Mouse (Mus musculus) heart, embryonic 14.5 days (tissue): ENCODE measurements around the gene Erc2. TPM values are rescaled to one million over a fixed set of nuclear protein-coding genes. Genes with fewer than 3 reads are reported as not detected.

Experiments used
- ATAC-seq: fragments of 200-750 bp; cut with Nextera tagmentation; 2 replicates; pipeline ENCODE4 v1.8.0; 2017; ENCODE audit warnings: low read depth, moderate TSS enrichment; ENCODE audit not compliant: insufficient number of reproducible peaks, insufficient read depth, low FRiP score
- H3K27ac ChIP-seq, 2 experiments: fragments of 200-500 bp in 1 of 2; fragments of 300-500 bp in 1 of 2; sonication (generic) in 1 of 2; replicated peaks in 1 of 2; 2 replicates each; pipeline ENCODE4 v1.5.1; 2012 to 2014; ENCODE audit warnings: low read depth in 2 of 2, low read length in 2 of 2, control low read depth in 1 of 2, mild to moderate bottlenecking in 1 of 2, mixed read lengths in 1 of 2; ENCODE audit not compliant: control insufficient read depth in 1 of 2, insufficient read depth in 1 of 2
- H3K27me3 ChIP-seq: fragments of 300-500 bp; sonication (generic); 2 replicates; pipeline ENCODE4 v1.6.1; 2014; ENCODE audit warnings: mild to moderate bottlenecking, low read length, control low read depth; ENCODE audit not compliant: control insufficient read depth, insufficient read depth
- H3K36me3 ChIP-seq: fragments of 300-500 bp; sonication (generic); 2 replicates; pipeline ENCODE4 v1.6.1; 2014; ENCODE audit warnings: mild to moderate bottlenecking, control low read depth, low read length, mixed read lengths; ENCODE audit not compliant: control insufficient read depth, insufficient read depth
- H3K4me1 ChIP-seq, 2 experiments: fragments of 200-500 bp in 1 of 2; fragments of 300-500 bp in 1 of 2; sonication (generic) in 1 of 2; 2 replicates each; pipeline ENCODE4 v1.6.1; 2012 to 2014; ENCODE audit warnings: low read length in 2 of 2, control low read depth in 1 of 2, mixed read lengths in 1 of 2; ENCODE audit not compliant: control insufficient read depth in 2 of 2, insufficient read depth in 2 of 2
- H3K4me2 ChIP-seq: fragments of 300-500 bp; sonication (generic); 2 replicates; pipeline ENCODE4 v1.6.1; 2014; ENCODE audit warnings: mild to moderate bottlenecking, low read length
- H3K4me3 ChIP-seq, 2 experiments: fragments of 200-500 bp in 1 of 2; fragments of 300-500 bp in 1 of 2; sonication (generic) in 1 of 2; 2 replicates each; pipeline ENCODE4 v1.5.1; 2012 to 2014; ENCODE audit warnings: low read length in 2 of 2, mild to moderate bottlenecking in 2 of 2, control low read depth in 1 of 2, low read depth in 1 of 2, moderate library complexity in 1 of 2; ENCODE audit not compliant: control insufficient read depth in 1 of 2, insufficient read depth in 1 of 2
- H3K9ac ChIP-seq: fragments of 300-500 bp; sonication (generic); 2 replicates; pipeline ENCODE4 v1.6.1; 2014; ENCODE audit warnings: mild to moderate bottlenecking, low read length
- H3K9me3 ChIP-seq: fragments of 300-500 bp; sonication (generic); 2 replicates; pipeline ENCODE4 v1.6.1; 2016; ENCODE audit warnings: low read length, control low read depth; ENCODE audit not compliant: control insufficient read depth
- WGBS: fragments of 180-500 bp; shearing (Covaris S2); extraction: QIAGEN DNeasy Blood & Tissue Kit; methylation state at CpG from one replicate; pipeline ENCODE4 v1.1.7; 2014; 5-methylcytosine and 5-hydroxymethylcytosine counted together
- polyA plus RNA-seq: library from polyadenylated mRNA; unstranded; fragments of >200 nt; fragmentation: Nextera tagmentation; extraction: Ambion mirVana; gene quantifications from 2 replicates; pipeline ENCODE4 v1.2.1, GENCODE M21; 2014

Gene Erc2
- polyA plus RNA-seq, 1 experiment from 2014 or later, result 3.2 TPM

DNA sequence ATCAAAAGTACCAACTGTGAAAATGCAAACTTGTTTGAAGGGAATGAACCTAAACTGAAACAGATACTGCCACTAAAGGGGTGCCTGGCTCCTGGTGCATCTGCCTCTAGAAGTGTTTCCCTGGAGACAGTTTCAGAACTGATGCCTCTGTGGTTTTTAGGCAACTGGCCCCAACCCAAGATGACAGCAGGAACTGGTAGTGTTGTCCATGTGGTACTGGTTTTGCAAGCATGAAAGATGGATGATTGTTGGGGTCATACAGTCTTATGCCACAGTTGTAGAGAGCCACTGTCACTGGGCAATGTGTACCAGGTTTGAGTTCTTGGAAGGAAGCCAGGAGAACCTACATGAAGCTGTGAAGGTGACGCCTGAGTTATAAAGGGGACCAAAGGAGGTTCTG is 365.2 kb downstream of the Erc2 start:
- H3K9me3 ChIP-seq, result no peaks in the 10 kb centered on the region
- H3K4me2 ChIP-seq, result no peak overlapping the region
- no peak overlapping the region for H3K9ac ChIP-seq
- H3K27ac ChIP-seq, result no peak overlapping the region
- no peaks in the 10 kb centered on the region for H3K27me3 ChIP-seq
- H3K4me3 ChIP-seq, result no peak overlapping the region
- no peak for ATAC-seq
- WGBS, result 60% methylated on average over 1 of the region's 1 CpGs
- no peaks in the 10 kb centered on the region for H3K4me1 ChIP-seq
- no peaks in the 10 kb centered on the region for H3K36me3 ChIP-seq

DNA sequence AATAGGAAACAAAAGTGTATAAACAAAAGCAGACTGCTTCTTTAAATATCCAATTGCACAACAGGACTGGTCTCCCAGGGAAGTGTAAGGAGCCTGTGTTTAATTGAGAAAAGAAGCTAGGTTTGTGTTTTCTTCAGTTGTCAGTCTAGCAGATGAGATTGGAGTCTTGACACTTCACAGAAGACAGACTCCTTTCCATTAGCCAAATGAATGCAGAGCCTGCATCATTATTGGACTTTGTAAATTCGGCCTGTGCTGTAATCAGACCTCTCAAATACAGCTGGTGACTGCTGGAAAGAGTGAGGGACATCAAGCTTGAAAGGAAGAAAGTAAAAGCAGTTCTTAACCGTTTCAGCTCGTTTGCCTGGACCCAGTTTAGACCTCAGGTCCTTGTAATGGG is 376.3 kb downstream of the Erc2 start:
- Histone ChIP-seq H3K9ac (no peak overlapping the region), H3K4me1 (no peaks in the 10 kb centered on the region), H3K27ac (no peak overlapping the region), H3K4me3 (no peak overlapping the region), H3K4me2 (no peak overlapping the region), H3K36me3 (no peaks in the 10 kb centered on the region), H3K9me3 (no peaks in the 10 kb centered on the region), H3K27me3 (no peaks in the 10 kb centered on the region)
- WGBS, result 51% methylated on average over 3 of the region's 3 CpGs
- ATAC-seq, result no peak

DNA sequence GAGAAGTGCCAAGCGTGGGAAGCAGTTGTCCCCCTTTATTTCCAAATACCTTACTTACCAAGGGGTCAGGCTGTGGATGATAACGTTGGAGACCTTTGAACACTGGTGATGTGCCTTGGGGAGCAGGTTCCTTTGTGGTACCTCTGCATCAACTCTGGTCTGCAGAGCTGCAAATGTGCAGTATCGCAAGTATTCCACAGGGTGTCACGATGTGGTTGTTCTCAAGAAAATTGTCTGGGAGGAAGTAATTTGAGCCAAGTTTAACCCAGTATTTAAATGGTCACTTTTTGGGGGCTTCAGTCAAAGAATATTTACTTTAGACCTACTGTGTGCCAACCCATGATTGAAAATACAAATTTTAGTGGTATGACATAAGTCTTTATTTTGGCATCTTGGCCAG is 381.8 kb downstream of the Erc2 start:
- H3K27me3 ChIP-seq, result no peaks in the 10 kb centered on the region
- H3K4me3 ChIP-seq, result no peak overlapping the region
- ATAC-seq, result no peak
- peaks cover 4 to 7% of the 10 kb centered on the region in 2 experiments; a peak in 2 of 4 replicates for H3K4me1 ChIP-seq
- WGBS, result 41% methylated on average over 4 of the region's 4 CpGs
- H3K36me3 ChIP-seq, result no peaks in the 10 kb centered on the region
- no peaks in the 10 kb centered on the region for H3K9me3 ChIP-seq
- no peak overlapping the region for H3K27ac ChIP-seq
- no peak overlapping the region for H3K9ac ChIP-seq
- H3K4me2 ChIP-seq, result no peak overlapping the region

DNA sequence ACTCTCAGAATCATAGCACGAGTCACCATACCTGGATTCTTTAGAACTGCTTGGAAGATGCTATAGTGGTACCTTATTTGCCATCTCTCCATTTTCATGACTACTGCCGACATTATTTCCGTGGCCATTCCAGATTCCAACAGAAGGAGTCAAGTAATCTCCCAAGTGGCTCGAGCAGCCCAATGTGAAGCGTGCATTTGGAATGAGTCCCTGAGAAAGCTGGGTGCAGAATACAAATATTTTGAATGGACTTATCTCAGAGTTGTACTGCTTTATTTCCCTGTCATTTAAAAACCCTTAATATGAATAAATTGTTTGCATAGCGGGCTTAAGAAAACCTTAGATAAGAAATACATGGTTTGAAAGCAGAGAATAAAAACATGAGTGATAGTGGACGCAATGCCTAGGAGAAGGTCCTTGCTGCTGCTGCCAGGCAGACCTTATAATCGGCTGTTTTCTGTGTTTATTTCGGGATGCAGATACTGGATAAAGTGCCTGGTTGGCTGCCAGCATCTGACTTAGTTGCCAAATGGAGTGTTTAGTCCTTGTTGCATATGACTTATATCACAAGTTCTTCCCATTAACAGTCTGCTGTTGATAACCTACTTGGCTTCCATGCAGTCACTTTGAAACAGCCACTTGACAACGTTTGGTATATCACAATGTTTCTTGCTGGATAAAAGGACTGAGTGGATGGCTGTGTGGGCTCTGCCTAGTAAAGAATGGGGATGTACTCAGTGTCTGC is 388.5 kb downstream of the Erc2 start:
- Histone ChIP-seq H3K27ac (peak overlapping the region in 1 of 2 experiments; percentile 38; a peak in 1 of 4 replicates), H3K36me3 (no peaks in the 10 kb centered on the region), H3K4me3 (no peak overlapping the region), H3K27me3 (peaks cover 18% of the 10 kb centered on the region), H3K4me1 (peaks cover 11 to 14% of the 10 kb centered on the region in 2 experiments), H3K4me2 (peak overlapping the region; percentile 20; the same call in 1 of the 2 replicates), H3K9me3 (no peaks in the 10 kb centered on the region), H3K9ac (no peak overlapping the region)
- WGBS, result 15% methylated on average over 10 of the region's 10 CpGs
- peak; percentile 82 for ATAC-seq

DNA sequence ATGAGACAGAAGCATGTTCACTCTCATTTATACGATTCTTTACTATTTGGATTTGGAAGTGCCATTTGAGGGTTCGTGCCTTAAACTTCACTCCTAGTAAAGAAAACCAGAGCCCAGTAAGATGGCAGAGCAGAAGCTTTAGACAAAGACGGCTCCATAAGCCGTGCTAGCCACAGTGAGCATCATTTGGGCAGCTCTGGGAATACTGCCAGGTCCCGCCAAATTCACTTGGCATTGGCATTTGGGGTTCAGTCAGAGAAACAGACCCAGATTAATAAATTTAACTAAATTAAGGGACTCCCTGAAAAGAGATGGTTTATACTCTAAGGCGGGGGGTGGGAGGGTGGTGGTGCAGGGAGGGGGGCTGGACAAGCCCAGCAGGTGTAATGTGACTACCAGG is 401.0 kb downstream of the Erc2 start:
- Histone ChIP-seq H3K4me1 (no peaks in the 10 kb centered on the region), H3K36me3 (no peaks in the 10 kb centered on the region), H3K4me3 (no peak overlapping the region), H3K9me3 (no peaks in the 10 kb centered on the region), H3K27ac (no peak overlapping the region), H3K9ac (no peak overlapping the region), H3K27me3 (no peaks in the 10 kb centered on the region), H3K4me2 (no peak overlapping the region)
- ATAC-seq, result no peak
- WGBS, result 83% methylated on average over 6 of the region's 6 CpGs

DNA sequence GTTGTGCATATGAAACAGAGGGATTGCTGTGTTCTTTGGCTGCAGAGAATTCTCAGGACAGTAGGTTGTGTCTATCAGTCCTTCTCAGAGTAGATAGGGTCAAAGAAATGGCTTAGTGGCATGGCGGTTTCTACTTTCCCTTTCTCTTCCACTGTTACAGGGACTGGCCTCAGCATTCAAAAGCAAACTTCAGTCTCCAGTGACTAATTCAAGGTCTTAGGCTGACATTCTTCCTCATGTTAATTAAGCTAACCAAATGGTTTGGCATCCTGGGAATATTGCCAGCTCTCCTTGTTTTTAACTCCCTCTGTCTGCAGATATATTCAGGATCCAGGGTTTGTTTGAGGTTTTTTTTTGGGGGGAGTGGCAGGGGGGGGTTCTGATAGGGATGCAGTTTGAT is 408.6 kb downstream of the Erc2 start:
- Histone ChIP-seq H3K36me3 (no peaks in the 10 kb centered on the region), H3K27ac (0 out of 4 replicates have a peak overlapping the region, but pooled peaks of 1 of the 2 experiments have one; percentile 28), H3K4me2 (no peak overlapping the region; the same call in 1 of the 2 replicates), H3K9me3 (no peaks in the 10 kb centered on the region), H3K27me3 (no peaks in the 10 kb centered on the region), H3K9ac (no peak overlapping the region), H3K4me1 (peaks cover 0 to 3% of the 10 kb centered on the region in 2 experiments; a peak in 2 of 4 replicates), H3K4me3 (no peak overlapping the region)
- ATAC-seq, result no peak
- WGBS, result 37% methylated on average over 1 of the region's 1 CpGs

DNA sequence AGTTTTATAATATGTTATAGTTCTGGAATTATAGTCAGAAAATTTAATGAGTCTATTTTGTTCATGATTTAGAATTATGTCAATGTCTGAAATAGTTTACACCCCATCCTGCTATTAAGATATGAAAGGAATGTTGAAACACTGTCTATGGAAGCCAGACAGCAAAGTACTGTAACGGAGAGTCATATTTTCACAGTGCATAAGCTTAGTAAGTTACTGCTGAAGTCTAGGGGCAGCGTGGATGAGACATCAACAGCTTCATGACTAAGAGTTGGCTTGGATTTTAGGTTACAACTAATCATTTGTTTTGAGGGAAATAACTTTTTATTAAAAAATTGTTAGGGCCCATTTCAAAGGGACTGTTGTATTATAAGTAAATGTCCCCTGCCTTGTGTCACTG is 412.8 kb downstream of the Erc2 start:
- Histone ChIP-seq H3K4me3 (no peak overlapping the region), H3K4me1 (peaks cover 0 to 3% of the 10 kb centered on the region in 2 experiments; a peak in 2 of 4 replicates), H3K27me3 (no peaks in the 10 kb centered on the region), H3K4me2 (no peak overlapping the region), H3K36me3 (no peaks in the 10 kb centered on the region), H3K9ac (no peak overlapping the region), H3K9me3 (no peaks in the 10 kb centered on the region), H3K27ac (0 out of 4 replicates have a peak overlapping the region, but pooled peaks of 1 of the 2 experiments have one; percentile 41)
- no peak for ATAC-seq
- 22% methylated on average over 2 of the region's 2 CpGs for WGBS
